Comparison of ENCODE assay signal across 8 mouse cellular contexts in genomic region chr1:51332986-51333385, GRCm38 (mm10). TPM values are rescaled to one million over a fixed set of nuclear protein-coding genes. Genes with fewer than 3 reads are reported as not detected.
DNase-seq lines count a peak whose midpoint lies in the region; ATAC-seq and TF ChIP-seq lines count a peak whose summit lies in the region.

No protein-coding gene starts in this region.

- H3K4me2 ChIP-seq in liver, embryonic 15.5 days: peak overlapping the region; percentile 52; the same call in 1 of the 2 replicates
- H3K4me2 ChIP-seq in stomach, postnatal 0 days (replicated peaks; ENCODE audit: low read depth): peak overlapping the region; percentile 66

- TF ChIP-seq EP300 in stomach, postnatal 0 days (optimal IDR thresholded peaks at IDR 0.05): no peak

- ATAC-seq in liver, embryonic 15.5 days (ENCODE audit: insufficient read depth): no peak
- ATAC-seq in stomach, postnatal 0 days (ENCODE audit: low FRiP score, low TSS enrichment): no peak
- ATAC-seq in inflammation-experienced regulatory T-cells, adult 6 months: no peak
- no peak for ATAC-seq in activated CD4-positive, CD25-positive, alpha-beta regulatory T cell, adult 4 months

- no peaks in the 10 kb centered on the region for H3K27me3 ChIP-seq in liver, embryonic 15.5 days
- H3K27me3 ChIP-seq in stomach, postnatal 0 days (ENCODE audit: control insufficient read depth, insufficient read depth, low read length): no peaks in the 10 kb centered on the region

- no peak overlapping the region for H3K27ac ChIP-seq in liver, embryonic 15.5 days (replicated peaks)
- H3K27ac ChIP-seq in stomach, postnatal 0 days (replicated peaks): no peak overlapping the region

- TF ChIP-seq POLR2A in brain, embryonic 14.5 days (IDR thresholded peaks at IDR 0.05; ENCODE audit: borderline replicate concordance, extremely low read depth, insufficient read depth, insufficient read length, poor library complexity, severe bottlenecking): no peak

- no peak for TF ChIP-seq CTCF in brain, embryonic 14.5 days (IDR thresholded peaks at IDR 0.05; ENCODE audit: borderline replicate concordance, extremely low read depth, insufficient read depth, insufficient read length)
- no peak for TF ChIP-seq CTCF in stomach, postnatal 0 days (IDR thresholded peaks at IDR 0.05; ENCODE audit: low read depth)

- intact Hi-C loops in heart, postnatal 25 days (cut with DNase I): loop anchor here (2.0 to 5.0 kb wide), 4 partner anchors 44 to 196 kb away; partner anchors contain the start of gene Cavin2

- H3K4me3 ChIP-seq in liver, embryonic 15.5 days (replicated peaks): no peak overlapping the region
- H3K4me3 ChIP-seq in stomach, postnatal 0 days (ENCODE audit: low read depth, low read length): 0 out of 2 replicates have a peak overlapping the region, but pooled peaks have one; percentile 43

- H3K4me1 ChIP-seq in liver, embryonic 15.5 days (replicated peaks): no peaks in the 10 kb centered on the region
- no peaks in the 10 kb centered on the region for H3K4me1 ChIP-seq in stomach, postnatal 0 days (replicated peaks; ENCODE audit: control insufficient read depth, insufficient read depth)

- peak; percentile 11 to 26 for DNase-seq in frontal cortex, postnatal 36 days (ENCODE audit: low spot score in 2 of 2)
- DNase-seq in frontal cortex, postnatal 25 days (ENCODE audit: low spot score in 2 of 2): no peak
- peak; percentile 33 for DNase-seq in brain, embryonic 14.5 days (ENCODE audit: low read depth)
- peak; percentile 2 for DNase-seq in heart, postnatal 25 days (ENCODE audit: low spot score)
- DNase-seq in stomach, postnatal 0 days (ENCODE audit: low spot score): no peak

- 35% methylated on average over 6 of the region's 6 CpGs for WGBS in liver, embryonic 15.5 days (ENCODE audit: insufficient replicate concordance)
- 32% methylated on average over 6 of the region's 6 CpGs for WGBS in stomach, postnatal 0 days

- H3K9me3 ChIP-seq in liver, embryonic 15.5 days (replicated peaks): no peaks in the 10 kb centered on the region
- H3K9me3 ChIP-seq in stomach, postnatal 0 days (ENCODE audit: control insufficient read depth, low read length): no peaks in the 10 kb centered on the region

- H3K36me3 ChIP-seq in liver, embryonic 15.5 days (replicated peaks): no peaks in the 10 kb centered on the region
- H3K36me3 ChIP-seq in stomach, postnatal 0 days (ENCODE audit: control insufficient read depth, insufficient read depth, low read length): no peaks in the 10 kb centered on the region

- no peak overlapping the region for H3K9ac ChIP-seq in liver, embryonic 15.5 days
- H3K9ac ChIP-seq in stomach, postnatal 0 days (ENCODE audit: low read length): no peak overlapping the region

RNA-seq across cellular contexts. Expression of gene Cavin2, which starts 44.1 kb away (rescaled TPM):
- 2.6 and 4.5 TPM in 2 replicates for polyA plus RNA-seq in brain, embryonic 14.5 days (2012; rRNA removed)
- 100 to 1,000 TPM; 151 to 153 TPM for total RNA-seq in heart, postnatal 25 days (2021)
- 22.8 and 23.2 TPM in 2 replicates for polyA plus RNA-seq in liver, embryonic 15.5 days (2015; fragmentation: Nextera tagmentation; extraction: Ambion mirVana)
- polyA plus RNA-seq in stomach, postnatal 0 days (2015; fragmentation: Nextera tagmentation; extraction: Ambion mirVana): 42.5 and 46.1 TPM in 2 replicates
- not detected for polyA plus RNA-seq in inflammation-experienced regulatory T-cells, adult 6 months (2017; shearing (Covaris generic))
- polyA plus RNA-seq in activated CD4-positive, CD25-positive, alpha-beta regulatory T cell, adult 4 months (2017; shearing (Covaris generic)): not detected

Comparison
In these comparisons a context has a peak if more than half of its experiments do, and no peak if none do; other contexts are left out.
1. DNase-seq: peak in frontal cortex, postnatal 36 days (2 of 2), brain, embryonic 14.5 days (single experiment) and heart, postnatal 25 days (single experiment); none in frontal cortex, postnatal 25 days (0 of 2) and stomach, postnatal 0 days (single experiment).